Mouse (Mus musculus) CH12.LX (cell line): ENCODE data around the gene Ttll13. TPM values are rescaled to one million over a fixed set of nuclear protein-coding genes. Genes with fewer than 3 reads are reported as not detected.

ENCODE experiments used
- DNase-seq: peaks from one replicate; pipeline ENCODE4 v3.0.0-alpha.2; 2013; ENCODE audit errors: extremely low read depth
- H3K27ac ChIP-seq: 2 replicates; pipeline ENCODE4 v1.5.1; 2012; ENCODE audit warnings: low read depth, mild to moderate bottlenecking, control low read depth, moderate library complexity; ENCODE audit not compliant: insufficient read depth
- H3K27me3 ChIP-seq: replicated peaks from 2 replicates; pipeline ENCODE3; 2012; ENCODE audit warnings: inconsistent platforms
- H3K36me3 ChIP-seq, 2 experiments: replicated peaks in 1 of 2; 2 replicates each; pipeline versions ENCODE3 to v1.6.1; 2012; ENCODE audit warnings: inconsistent platforms in 1 of 2, low read length in 1 of 2, mild to moderate bottlenecking in 1 of 2, mixed read lengths in 1 of 2, moderate library complexity in 1 of 2; ENCODE audit not compliant: control insufficient read depth in 1 of 2, insufficient read depth in 1 of 2
- H3K4me1 ChIP-seq, 2 experiments: 2 replicates each; pipeline ENCODE4 v1.6.1; 2012; ENCODE audit warnings: inconsistent platforms in 1 of 2, moderate library complexity in 1 of 2; ENCODE audit not compliant: insufficient read depth in 2 of 2, control insufficient read depth in 1 of 2
- H3K4me2 ChIP-seq: 2 replicates; pipeline ENCODE4 v1.6.1; 2012; ENCODE audit warnings: low read depth, mild to moderate bottlenecking, control low read depth; ENCODE audit not compliant: poor library complexity, insufficient read depth, severe bottlenecking
- H3K4me3 ChIP-seq, 3 experiments: fragments of 150-350 bp in 1 of 3; sonication (generic) in 1 of 3; replicated peaks in 1 of 3; 2 replicates each; pipeline versions ENCODE3 to v1.5.1; 2011 to 2012; ENCODE audit warnings: low read depth in 2 of 3, low read length in 2 of 3, mild to moderate bottlenecking in 2 of 3, moderate library complexity in 2 of 3, control low read depth in 1 of 3, improper control_type of control experiment in 1 of 3, inconsistent platforms in 1 of 3, mixed read lengths in 1 of 3; ENCODE audit not compliant: poor library complexity in 1 of 3
- H3K79me2 ChIP-seq: replicated peaks from 2 replicates; pipeline ENCODE4 v1.6.1; 2012; ENCODE audit warnings: mild to moderate bottlenecking, moderate library complexity; ENCODE audit not compliant: control insufficient read depth, poor library complexity, insufficient read depth, severe bottlenecking; ENCODE audit errors: extremely low read depth
- H3K9ac ChIP-seq: 2 replicates; pipeline ENCODE4 v1.6.1; 2012; ENCODE audit warnings: low read depth, mild to moderate bottlenecking, control low read depth, moderate library complexity; ENCODE audit not compliant: insufficient read depth
- H3K9me3 ChIP-seq: replicated peaks from 2 replicates; pipeline ENCODE3; 2012; ENCODE audit warnings: low read length, inconsistent platforms, mixed read lengths
- BHLHE40 ChIP-seq: IDR thresholded peaks from 2 replicates; pipeline ENCODE4 v1.6.1; 2011; ENCODE audit warnings: mild to moderate bottlenecking, low read depth, low read length, improper control_type of control experiment
- CHD2 ChIP-seq: IDR thresholded peaks from 2 replicates; pipeline ENCODE4 v1.6.1; 2011; ENCODE audit warnings: low read length, improper control_type of control experiment
- CTCF ChIP-seq, 2 experiments: IDR thresholded peaks in 1 of 2; conservative IDR thresholded peaks in 1 of 2; 2 replicates each; pipeline ENCODE4 v1.5.1; 2011 to 2012; ENCODE audit warnings: low read depth in 2 of 2, low read length in 2 of 2, improper control_type of control experiment in 1 of 2, inconsistent platforms in 1 of 2, mild to moderate bottlenecking in 1 of 2, moderate library complexity in 1 of 2
- ELF1 ChIP-seq: IDR thresholded peaks from 2 replicates; pipeline ENCODE4 v1.6.1; 2014; ENCODE audit warnings: low read depth, mild to moderate bottlenecking, inconsistent platforms, low read length, improper control_type of control experiment
- GABPA ChIP-seq: IDR thresholded peaks from 2 replicates; pipeline ENCODE4 v1.6.1; 2012; ENCODE audit warnings: low read depth, low read length, improper control_type of control experiment, inconsistent platforms; ENCODE audit not compliant: insufficient replicate concordance
- HCFC1 ChIP-seq: IDR thresholded peaks from 2 replicates; pipeline ENCODE4 v1.6.1; 2012; ENCODE audit warnings: low read depth, mild to moderate bottlenecking, inconsistent platforms, low read length, improper control_type of control experiment
- IRF4 ChIP-seq: IDR thresholded peaks from 2 replicates; pipeline ENCODE4 v1.6.1; 2014; ENCODE audit warnings: low read depth, mild to moderate bottlenecking, inconsistent platforms, low read length, improper control_type of control experiment
- JUN ChIP-seq: IDR thresholded peaks from 2 replicates; pipeline ENCODE4 v1.6.1; 2011; ENCODE audit warnings: low read depth, mild to moderate bottlenecking, low read length, improper control_type of control experiment, moderate library complexity; ENCODE audit not compliant: insufficient read depth
- MAX ChIP-seq: IDR thresholded peaks from 2 replicates; pipeline ENCODE4 v1.6.1; 2011; ENCODE audit warnings: low read length, improper control_type of control experiment
- MAZ ChIP-seq: IDR thresholded peaks from 2 replicates; pipeline ENCODE4 v1.6.1; 2012; ENCODE audit warnings: low read depth, mild to moderate bottlenecking, inconsistent platforms, low read length, improper control_type of control experiment, moderate library complexity
- MEF2A ChIP-seq: IDR thresholded peaks from 2 replicates; pipeline ENCODE4 v1.6.1; 2014; ENCODE audit warnings: low read depth, mild to moderate bottlenecking, inconsistent platforms, low read length, improper control_type of control experiment, borderline replicate concordance
- MYC ChIP-seq: IDR thresholded peaks from 2 replicates; pipeline ENCODE4 v1.6.1; 2011; ENCODE audit warnings: low read depth, mild to moderate bottlenecking, improper control_type of control experiment, low read length
- NELFE ChIP-seq: IDR thresholded peaks from 2 replicates; pipeline ENCODE4 v1.6.1; 2011; ENCODE audit warnings: low read depth, low read length, improper control_type of control experiment
- RAD21 ChIP-seq: IDR thresholded peaks from 2 replicates; pipeline ENCODE4 v1.6.1; 2011; ENCODE audit warnings: low read depth, mild to moderate bottlenecking, low read length, improper control_type of control experiment, moderate library complexity
- SIN3A ChIP-seq: IDR thresholded peaks from 2 replicates; pipeline ENCODE4 v1.6.1; 2012; ENCODE audit warnings: low read length, improper control_type of control experiment, inconsistent platforms
- SMC3 ChIP-seq: IDR thresholded peaks from 2 replicates; pipeline ENCODE4 v1.6.1; 2011; ENCODE audit warnings: low read depth, low read length, improper control_type of control experiment
- TCF12 ChIP-seq: IDR thresholded peaks from 2 replicates; pipeline ENCODE4 v1.6.1; 2014; ENCODE audit warnings: low read depth, mild to moderate bottlenecking, inconsistent platforms, low read length, improper control_type of control experiment
- UBTF ChIP-seq: IDR thresholded peaks from 2 replicates; pipeline ENCODE4 v1.6.1; 2012; ENCODE audit warnings: low read depth, mild to moderate bottlenecking, inconsistent platforms, low read length, improper control_type of control experiment, moderate library complexity
- USF1 ChIP-seq: IDR thresholded peaks from 2 replicates; pipeline ENCODE4 v1.6.1; 2014; ENCODE audit warnings: low read depth, mild to moderate bottlenecking, inconsistent platforms, low read length, improper control_type of control experiment
- USF2 ChIP-seq: conservative IDR thresholded peaks from 2 replicates; pipeline ENCODE4 v1.6.1; 2011; ENCODE audit warnings: low read depth, low read length, improper control_type of control experiment
- ZC3H11A ChIP-seq: IDR thresholded peaks from 2 replicates; pipeline ENCODE4 v1.6.1; 2012; ENCODE audit warnings: low read depth, mild to moderate bottlenecking, inconsistent platforms, low read length, improper control_type of control experiment
- ZMIZ1 ChIP-seq: IDR thresholded peaks from 2 replicates; pipeline ENCODE4 v1.6.1; 2012; ENCODE audit warnings: low read depth, mild to moderate bottlenecking, inconsistent platforms, low read length, improper control_type of control experiment
- ZNF384 ChIP-seq: IDR thresholded peaks from 2 replicates; pipeline ENCODE4 v1.6.1; 2012; ENCODE audit warnings: low read depth, low read length, improper control_type of control experiment, inconsistent platforms
- dilution Hi-C: fragments of 300-500 bp; cut with MboI; formaldehyde crosslinking; loops from 2 replicates; pipeline ENCODE4 v1.14.3; 2020; ENCODE audit warnings: low sequenced_read_pairs; ENCODE audit not compliant: extremely low pct_unique_long_range_greater_than_20kb, extremely low pct_ligation_motif_present
- in situ Hi-C: fragments of 300-500 bp; cut with MboI; formaldehyde crosslinking; loops from 3 replicates; pipeline ENCODE4 v1.14.3; 2019; ENCODE audit warnings: low sequenced_read_pairs, low pct_ligation_motif_present, low pct_unique_long_range_greater_than_20kb, mixed read lengths
- polyA plus RNA-seq: library from polyadenylated mRNA; unstranded; fragments of >175 nt; gene quantifications from 2 replicates; pipeline ENCODE4 v1.2.1, GENCODE M21; 2012; ENCODE audit warnings: low read depth; ENCODE audit not compliant: insufficient read length
- total RNA-seq, 2 experiments: library from RNA; depleted of rRNA; stranded (reverse); fragments of 300-350 nt in 1 of 2; fragments of >200 nt in 1 of 2; gene quantifications; 2 replicates each; pipeline ENCODE4 v1.2.3; 2012 to 2014

The Ttll13 gene
- total and polyA plus RNA-seq, 3 experiments: 0.59 TPM; not detected in 2

DNA sequence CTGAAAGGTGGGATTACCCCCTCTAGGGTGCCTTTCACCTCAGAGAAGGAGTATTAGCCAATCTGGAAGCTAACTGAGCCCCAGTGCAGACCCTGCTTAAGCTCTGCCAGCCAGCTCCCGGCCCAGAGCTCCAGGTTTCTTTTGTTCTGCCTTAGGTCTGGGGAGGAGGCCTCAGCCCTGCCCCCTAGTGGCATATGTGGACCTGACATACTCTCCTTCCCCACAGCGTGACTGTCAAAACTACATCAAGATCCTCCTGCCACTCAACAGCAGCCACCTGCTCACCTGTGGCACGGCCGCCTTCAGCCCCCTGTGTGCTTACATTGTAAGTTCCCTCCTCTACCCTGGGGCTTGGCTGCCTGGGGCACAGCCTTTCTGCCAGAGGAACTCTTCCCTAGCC lies 30.8 kb upstream of the Ttll13 start:
- peak; percentile 51; the same call in 1 of the 2 replicates for TF ChIP-seq NELFE
- no peak for TF ChIP-seq UBTF
- TF ChIP-seq CTCF (conservative IDR thresholded peaks at IDR 0.05 in 1 of 2, IDR thresholded peaks at IDR 0.05 in 1 of 2; ENCODE audit: low read depth in 2 of 2, low read length in 2 of 2): peak; percentile 55 to 87
- no peak for TF ChIP-seq USF2
- TF ChIP-seq MEF2A: 0 out of 2 replicates have a peak, but pooled peaks have one; percentile 20
- TF ChIP-seq RAD21: peak; percentile 83
- TF ChIP-seq MAX: 0 out of 2 replicates have a peak, but pooled peaks have one; percentile 38
- no peak for TF ChIP-seq JUN
- peak; percentile 58; the same call in 1 of the 2 replicates for TF ChIP-seq SIN3A
- no peak for TF ChIP-seq CHD2
- TF ChIP-seq ZMIZ1: no peak
- TF ChIP-seq GABPA: no peak
- peak; percentile 68 for TF ChIP-seq ZC3H11A
- TF ChIP-seq BHLHE40: peak; percentile 49; the same call in 1 of the 2 replicates
- TF ChIP-seq ZNF384: peak; percentile 27; the same call in 1 of the 2 replicates
- TF ChIP-seq HCFC1: no peak
- TF ChIP-seq MAZ: peak; percentile 72; the same call in 1 of the 2 replicates
- TF ChIP-seq TCF12: peak; percentile 35; the same call in 1 of the 2 replicates
- no peak for TF ChIP-seq USF1
- 0 out of 2 replicates have a peak, but pooled peaks have one; percentile 40 for TF ChIP-seq MYC
- no peak for TF ChIP-seq ELF1
- peak; percentile 97 for TF ChIP-seq SMC3
- peak; percentile 38; the same call in 1 of the 2 replicates for TF ChIP-seq IRF4
- H3K79me2 ChIP-seq: peaks cover 14% of the 10 kb centered on the region
- H3K4me1 ChIP-seq: peaks cover 33 to 53% of the 10 kb centered on the region in 2 experiments
- H3K9ac ChIP-seq: no peak overlapping the region
- no peak overlapping the region for H3K4me3 ChIP-seq
- H3K36me3 ChIP-seq: peaks cover 53 to 56% of the 10 kb centered on the region in 2 experiments
- peak; percentile 81 for DNase-seq
- H3K27me3 ChIP-seq: no peaks in the 10 kb centered on the region
- no peak overlapping the region for H3K27ac ChIP-seq
- no peaks in the 10 kb centered on the region for H3K9me3 ChIP-seq
- no peak overlapping the region for H3K4me2 ChIP-seq
- in situ Hi-C loops (no loop called here), dilution Hi-C loops (no loop called here)
